Mouse (Mus musculus) liver, postnatal 0 days (tissue): Measurements from ENCODE around the gene Pex7. TPM values are rescaled to one million over a fixed set of nuclear protein-coding genes. Genes with fewer than 3 reads are reported as not detected.

Experiments
- ATAC-seq: fragments of 200-750 bp; cut with Nextera tagmentation; 2 replicates; pipeline ENCODE4 v1.8.0; 2017; ENCODE audit warnings: mild to moderate bottlenecking, moderate library complexity
- DNase-seq: peaks from one replicate; pipeline ENCODE4 v3.0.0-alpha.2; 2016
- H3K27ac ChIP-seq: fragments of 300-500 bp; sonication (generic); 2 replicates; pipeline ENCODE4 v1.5.1; 2014; ENCODE audit warnings: antibody characterized with exemption, moderate library complexity, mild to moderate bottlenecking, low read depth
- H3K27me3 ChIP-seq: fragments of 300-500 bp; sonication (generic); 2 replicates; pipeline ENCODE4 v1.6.1; 2014; ENCODE audit warnings: low read length, control low read depth, mixed read lengths; ENCODE audit not compliant: insufficient read depth
- H3K36me3 ChIP-seq: fragments of 300-500 bp; sonication (generic); replicated peaks from 2 replicates; pipeline ENCODE4 v1.6.1; 2014; ENCODE audit warnings: mild to moderate bottlenecking, control low read depth, low read length, moderate library complexity, mixed read lengths; ENCODE audit not compliant: insufficient read depth
- H3K4me1 ChIP-seq: fragments of 300-500 bp; sonication (generic); 2 replicates; pipeline ENCODE4 v1.6.1; 2014; ENCODE audit warnings: antibody characterized with exemption, mild to moderate bottlenecking, control low read depth; ENCODE audit not compliant: insufficient read depth
- H3K4me2 ChIP-seq: fragments of 300-500 bp; sonication (generic); 2 replicates; pipeline ENCODE4 v1.6.1; 2014; ENCODE audit warnings: low read depth, mild to moderate bottlenecking, low read length, moderate library complexity, mixed read lengths
- H3K4me3 ChIP-seq: fragments of 300-500 bp; sonication (generic); 2 replicates; pipeline ENCODE4 v1.5.1; 2014; ENCODE audit warnings: low read depth, low read length
- H3K9ac ChIP-seq: fragments of 300-500 bp; sonication (generic); replicated peaks from 2 replicates; pipeline ENCODE4 v1.6.1; 2014; ENCODE audit warnings: mild to moderate bottlenecking, moderate library complexity
- H3K9me3 ChIP-seq: fragments of 300-500 bp; sonication (generic); 2 replicates; pipeline ENCODE4 v1.6.1; 2016; ENCODE audit warnings: mild to moderate bottlenecking, control low read depth, low read length, mixed read lengths
- CTCF ChIP-seq: sonication (generic); IDR thresholded peaks from 2 replicates; pipeline ENCODE4 v1.5.1; 2016; ENCODE audit warnings: antibody characterized with exemption, low read depth
- EP300 ChIP-seq: IDR thresholded peaks from 2 replicates; pipeline ENCODE4 v1.6.1; 2016; ENCODE audit warnings: antibody characterized with exemption, low read depth, mild to moderate bottlenecking
- WGBS: fragments of 180-500 bp; shearing (Covaris S2); extraction: QIAGEN DNeasy Blood & Tissue Kit; methylation state at CpG from one replicate; pipeline ENCODE4 v1.1.7; 2014; ENCODE audit not compliant: insufficient replicate concordance; 5-methylcytosine and 5-hydroxymethylcytosine counted together
- polyA plus RNA-seq: library from polyadenylated mRNA; unstranded; fragments of >200 nt; fragmentation: Nextera tagmentation; extraction: Ambion mirVana; gene quantifications from 2 replicates; pipeline ENCODE4 v1.2.1, GENCODE M21; 2015

Pex7 gene
- polyA plus RNA-seq, 1 experiment from 2014 or later: 51.4 TPM

GRCm38 (mm10) chr10:19877257-19877656 is 30.2 kb downstream of the Pex7 start:
- H3K9me3 ChIP-seq: no peaks in the 10 kb centered on the region
- peak overlapping the region; percentile 48 for H3K4me2 ChIP-seq
- WGBS: 68% methylated on average over 8 of the region's 8 CpGs
- H3K27ac ChIP-seq: no peak overlapping the region
- no peaks in the 10 kb centered on the region for H3K27me3 ChIP-seq
- no peak overlapping the region for H3K4me3 ChIP-seq
- no peak overlapping the region for H3K9ac ChIP-seq
- DNase-seq: no peak
- ATAC-seq: peak; percentile 83
- no peak for TF ChIP-seq CTCF
- no peak for TF ChIP-seq EP300
- peaks cover 4% of the 10 kb centered on the region; the same call in 1 of the 2 replicates for H3K4me1 ChIP-seq
- H3K36me3 ChIP-seq: peaks cover 6% of the 10 kb centered on the region; the same call in 1 of the 2 replicates

GRCm38 (mm10) chr10:19876669-19877068 is 30.8 kb downstream of the Pex7 start:
- H3K27ac ChIP-seq: no peak overlapping the region
- no peak overlapping the region for H3K9ac ChIP-seq
- DNase-seq (no peak), ATAC-seq (no peak)
- TF ChIP-seq EP300 (no peak), CTCF (no peak)
- 66% methylated on average over 7 of the region's 7 CpGs for WGBS
- H3K4me2 ChIP-seq: peak overlapping the region; percentile 48
- H3K4me1 ChIP-seq: peaks cover 4% of the 10 kb centered on the region; the same call in 1 of the 2 replicates
- H3K9me3 ChIP-seq: no peaks in the 10 kb centered on the region
- H3K27me3 ChIP-seq: no peaks in the 10 kb centered on the region
- no peak overlapping the region for H3K4me3 ChIP-seq
- peaks cover 4% of the 10 kb centered on the region; the same call in 1 of the 2 replicates for H3K36me3 ChIP-seq

- ATAC-seq: no peak
- Histone ChIP-seq H3K9me3 (no peaks in the 10 kb centered on the region), H3K4me1 (peaks cover 4% of the 10 kb centered on the region; the same call in 1 of the 2 replicates), H3K4me2 (no peak overlapping the region), H3K9ac (no peak overlapping the region), H3K27me3 (no peaks in the 10 kb centered on the region), H3K36me3 (peaks cover 3% of the 10 kb centered on the region; the same call in 1 of the 2 replicates), H3K27ac (no peak overlapping the region), H3K4me3 (no peak overlapping the region)
- 46% methylated on average over 5 of the region's 5 CpGs for WGBS
- no peak for DNase-seq
- TF ChIP-seq CTCF (no peak), EP300 (no peak)
These were observed 32.1 kb downstream of the Pex7 start for GRCm38 (mm10) chr10:19875346-19875745.

- 70% methylated on average over 7 of the region's 7 CpGs for WGBS
These were observed 51.7 kb downstream of the Pex7 start for GRCm38 (mm10) chr10:19855597-19856306.

GRCm38 (mm10) chr10:19853609-19854008 is 53.9 kb downstream of the Pex7 start:
- H3K9ac ChIP-seq: no peak overlapping the region
- 30% methylated on average over 2 of the region's 2 CpGs for WGBS
- DNase-seq: no peak
- H3K4me3 ChIP-seq: no peak overlapping the region
- no peaks in the 10 kb centered on the region; the same call in 1 of the 2 replicates for H3K36me3 ChIP-seq
- H3K4me1 ChIP-seq: peaks cover 29% of the 10 kb centered on the region
- ATAC-seq: no peak
- TF ChIP-seq EP300 (no peak), CTCF (no peak)
- H3K4me2 ChIP-seq: no peak overlapping the region
- H3K9me3 ChIP-seq: no peaks in the 10 kb centered on the region
- peaks cover 44% of the 10 kb centered on the region for H3K27me3 ChIP-seq
- H3K27ac ChIP-seq: no peak overlapping the region

More at GRCm38 (mm10) chr10:19855597-19856306, 51.7 kb downstream of the Pex7 start:
- Histone ChIP-seq H3K9ac (no peak overlapping the region), H3K9me3 (no peaks in the 10 kb centered on the region), H3K4me1 (peaks cover 10% of the 10 kb centered on the region), H3K36me3 (no peaks in the 10 kb centered on the region; the same call in 1 of the 2 replicates), H3K27me3 (peaks cover 23% of the 10 kb centered on the region), H3K4me2 (no peak overlapping the region), H3K27ac (no peak overlapping the region), H3K4me3 (no peak overlapping the region)
- DNase-seq (no peak), ATAC-seq (no peak)
- TF ChIP-seq CTCF (no peak), EP300 (no peak)

- no peaks in the 10 kb centered on the region for H3K36me3 ChIP-seq
- H3K4me3 ChIP-seq: no peak overlapping the region
- no peaks in the 10 kb centered on the region for H3K9me3 ChIP-seq
- H3K27ac ChIP-seq: no peak overlapping the region
- no peak overlapping the region for H3K4me2 ChIP-seq
- no peak for TF ChIP-seq CTCF
- TF ChIP-seq EP300: no peak
- peaks cover 29% of the 10 kb centered on the region for H3K4me1 ChIP-seq
- ATAC-seq (no peak), DNase-seq (no peak)
- H3K9ac ChIP-seq: no peak overlapping the region
- WGBS: 30% methylated on average over 6 of the region's 6 CpGs
- H3K27me3 ChIP-seq: peaks cover 49% of the 10 kb centered on the region
These were observed 54.7 kb downstream of the Pex7 start for GRCm38 (mm10) chr10:19852776-19853175.
